Mouse (Mus musculus) bone marrow macrophage, adult 2 months (primary cell): ENCODE results near the gene Nrxn1.

Source experiments
- CTCF ChIP-seq: IDR thresholded peaks from 2 replicates; pipeline ENCODE4 v1.5.1; 2012; ENCODE audit warnings: low read depth, mild to moderate bottlenecking, low read length, moderate library complexity
- POLR2A ChIP-seq: IDR thresholded peaks from 2 replicates; pipeline ENCODE4 v1.6.1; 2012; ENCODE audit warnings: mild to moderate bottlenecking, low read depth, low read length, borderline replicate concordance

- TF ChIP-seq POLR2A, result no peak
- TF ChIP-seq CTCF, result no peak
These were observed 18.1 kb downstream of the Nrxn1 start for GRCm38 (mm10) chr17:91074780-91075179.
